ENCODE assay signal across 21 mouse cellular contexts in the genomic region with DNA sequence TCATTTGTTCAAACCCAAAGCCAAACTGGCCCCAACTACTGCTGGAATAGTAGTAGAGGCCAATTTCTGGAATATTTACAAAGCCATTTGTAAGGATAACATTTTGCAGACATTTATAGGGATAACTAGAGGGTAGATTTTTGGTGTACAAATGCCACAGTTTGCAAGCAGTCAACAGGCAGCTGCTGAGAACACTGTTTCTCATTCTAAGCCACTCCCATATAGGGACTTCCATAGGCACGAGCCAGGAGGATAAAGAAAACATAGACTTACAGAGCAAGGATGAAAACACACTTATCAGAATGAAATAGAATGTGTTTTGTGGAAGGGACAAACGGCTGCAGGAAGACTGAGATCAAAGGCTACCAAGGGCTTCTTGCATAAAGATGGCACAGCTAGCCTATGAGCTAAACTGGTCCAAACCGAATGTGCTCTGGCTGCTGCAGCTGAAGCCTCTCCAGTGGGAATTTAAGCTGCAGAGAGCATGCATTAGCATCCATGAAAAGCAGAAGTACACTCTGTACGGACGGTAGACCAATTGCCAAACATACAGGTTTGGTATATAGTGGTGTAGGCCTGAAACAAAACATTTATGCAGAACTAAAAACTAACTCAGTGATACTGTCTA.
"Had no signal": no experiment of that assay in that cellular context is flagged by ENCODE, and none has a peak within 500 bp of the region (broad histone marks: within the 10 kb centered on the region; RNA-seq: fewer than 3 reads in every experiment).

No protein-coding gene starts in this region.

- H3K27ac ChIP-seq: liver, embryonic 12.5 days; liver, embryonic 14.5 days; midbrain, embryonic 10.5 days; midbrain, embryonic 12.5 days; neural tube, embryonic 13.5 days; neural tube, embryonic 15.5 days; stomach, embryonic 15.5 days; stomach, postnatal 0 days had no signal

- H3K36me3 ChIP-seq: midbrain, embryonic 10.5 days; midbrain, embryonic 12.5 days; neural tube, embryonic 13.5 days; stomach, embryonic 15.5 days had no signal

- H3K9me3 ChIP-seq: liver, embryonic 12.5 days; midbrain, embryonic 10.5 days; midbrain, embryonic 12.5 days; neural tube, embryonic 13.5 days; neural tube, embryonic 15.5 days; stomach, embryonic 15.5 days had no signal

- H3K4me1 ChIP-seq: liver, embryonic 12.5 days; midbrain, embryonic 10.5 days; midbrain, embryonic 12.5 days; neural tube, embryonic 13.5 days; neural tube, embryonic 15.5 days; stomach, embryonic 15.5 days had no signal

- H3K27me3 ChIP-seq: liver, embryonic 12.5 days; midbrain, embryonic 12.5 days; neural tube, embryonic 13.5 days; neural tube, embryonic 15.5 days; stomach, embryonic 15.5 days had no signal

- H3K9ac ChIP-seq: liver, embryonic 12.5 days; liver, embryonic 14.5 days; midbrain, embryonic 12.5 days; neural tube, embryonic 13.5 days; neural tube, embryonic 15.5 days; stomach, embryonic 15.5 days had no signal

- H3K4me3 ChIP-seq: liver, embryonic 12.5 days; midbrain, embryonic 10.5 days; midbrain, embryonic 12.5 days; myocyte; neural tube, embryonic 13.5 days; neural tube, embryonic 15.5 days; stomach, embryonic 15.5 days had no signal

- DNase-seq: lung, adult 2 months; lung, postnatal 10 days; lung, postnatal 4 days; midbrain, embryonic 14.5 days; retina, postnatal 1 day; right cerebral cortex, adult 18-20 months; right cerebral cortex, postnatal 25 days; right cerebral cortex, postnatal 4 days; thymus, adult 2 months; thymus, postnatal 25 days; thymus, postnatal 4 days had no signal

- ATAC-seq: liver, embryonic 12.5 days; midbrain, embryonic 16.5 days had no signal

- H3K4me2 ChIP-seq: liver, embryonic 12.5 days; midbrain, embryonic 12.5 days; neural tube, embryonic 13.5 days; neural tube, embryonic 15.5 days; stomach, embryonic 15.5 days had no signal
